Mouse (Mus musculus) testis, adult 2 months (tissue): ENCODE data around the gene Foxn3.

Experiments
- CTCF ChIP-seq: fragments of 200-500 bp; IDR thresholded peaks from 2 replicates; pipeline ENCODE4 v1.5.1; 2012; ENCODE audit warnings: low read depth, mild to moderate bottlenecking, inconsistent platforms, low read length, moderate library complexity; ENCODE audit not compliant: control insufficient read depth, insufficient read depth, insufficient replicate concordance
- POLR2A ChIP-seq: fragments of 200-500 bp; IDR thresholded peaks from 2 replicates; pipeline ENCODE4 v1.6.1; 2012; ENCODE audit warnings: low read depth, mild to moderate bottlenecking, inconsistent platforms, low read length, moderate library complexity; ENCODE audit not compliant: control insufficient read depth

- no peak for TF ChIP-seq CTCF
- TF ChIP-seq POLR2A: no peak
Observed at GRCm38 (mm10) chr12:99285656-99286055, 277.7 kb downstream of the Foxn3 start.
